Mouse (Mus musculus): ENCODE measurements around the gene Pex11b. TPM values are rescaled to one million over a fixed set of nuclear protein-coding genes. Genes with fewer than 3 reads are reported as not detected.

Gene Pex11b
- polyA plus RNA-seq (2015; fragmentation: Nextera tagmentation; extraction: Ambion mirVana): 25.6 and 26.8 TPM in 2 replicates

GRCm38 (mm10) chr3:96634928-96635879, at the start of gene Pex11b, which contains the start of gene Gm42957:
Pex11b (plus strand) TSS chr3:96635376.
Gm42957 (plus strand) TSS chr3:96635474.

GRCm38 (mm10) chr3:96593790-96594560, 41.2 kb upstream of the Pex11b start, which contains the start of gene Polr3gl:
Polr3gl (minus strand) TSS chr3:96594181.

GRCm38 (mm10) chr3:96596228-96596707, 38.9 kb upstream of the Pex11b start, which contains the start of gene Ankrd34a:
Ankrd34a (plus strand) TSS chr3:96596636.

GRCm38 (mm10) chr3:96600639-96601250, 34.4 kb upstream of the Pex11b start, which contains the start of gene Lix1l:
Lix1l (plus strand) TSS chr3:96601149.

GRCm38 (mm10) chr3:96629729-96630600, 5.2 kb upstream of the Pex11b start, which contains the start of gene Rbm8a:
Rbm8a (plus strand) TSS chr3:96629933.

GRCm38 (mm10) chr3:96645018-96645649, 10.0 kb downstream of the Pex11b start, which contains the start of gene Itga10:
Itga10 (plus strand) TSS chr3:96645584.

GRCm38 (mm10) chr3:96669727-96670468, 34.7 kb downstream of the Pex11b start, which contains the start of gene Ankrd35:
Ankrd35 (plus strand) TSS chr3:96670131.

Other genes starting within 250 kb of the Pex11b start
- gene BC107364, start 183.1 kb upstream of the Pex11b start, polyA plus RNA-seq (2015; fragmentation: Nextera tagmentation; extraction: Ambion mirVana): not detected in 2 replicates
- 0.08 TPM in 1 of 2 replicates, not detected in the other for gene Hfe2, start 110.2 kb upstream of the Pex11b start, polyA plus RNA-seq (2015; fragmentation: Nextera tagmentation; extraction: Ambion mirVana)
- 163 and 201 TPM in 2 replicates for gene Txnip, start 77.4 kb upstream of the Pex11b start, polyA plus RNA-seq (2015; fragmentation: Nextera tagmentation; extraction: Ambion mirVana)
- gene Gm16253, start 58.4 kb upstream of the Pex11b start, polyA plus RNA-seq (2015; fragmentation: Nextera tagmentation; extraction: Ambion mirVana): 0.48 and 0.51 TPM in 2 replicates
- gene Polr3gl, start 41.2 kb upstream of the Pex11b start, polyA plus RNA-seq (2015; fragmentation: Nextera tagmentation; extraction: Ambion mirVana): 23.0 and 30.8 TPM in 2 replicates
- 0.36 and 0.44 TPM in 2 replicates for gene Ankrd34a, start 38.7 kb upstream of the Pex11b start, polyA plus RNA-seq (2015; fragmentation: Nextera tagmentation; extraction: Ambion mirVana)
- 2.2 and 2.4 TPM in 2 replicates for gene Lix1l, start 34.2 kb upstream of the Pex11b start, polyA plus RNA-seq (2015; fragmentation: Nextera tagmentation; extraction: Ambion mirVana)
- gene Rbm8a, start 5.4 kb upstream of the Pex11b start, polyA plus RNA-seq (2015; fragmentation: Nextera tagmentation; extraction: Ambion mirVana): 106 and 114 TPM in 2 replicates
- gene Gm42957, start 98 bp downstream of the Pex11b start, polyA plus RNA-seq (2015; fragmentation: Nextera tagmentation; extraction: Ambion mirVana): 0.04 TPM in 2 replicates
- gene Itga10, start 10.2 kb downstream of the Pex11b start, polyA plus RNA-seq (2015; fragmentation: Nextera tagmentation; extraction: Ambion mirVana): 0.18 and 0.36 TPM in 2 replicates
- 0.40 and 0.49 TPM in 2 replicates for gene Ankrd35, start 34.8 kb downstream of the Pex11b start, polyA plus RNA-seq (2015; fragmentation: Nextera tagmentation; extraction: Ambion mirVana)
- 13.2 and 18.1 TPM in 2 replicates for gene Pias3, start 61.0 kb downstream of the Pex11b start, polyA plus RNA-seq (2015; fragmentation: Nextera tagmentation; extraction: Ambion mirVana)
- 1.6 and 2.9 TPM in 2 replicates for gene Nudt17, start 73.2 kb downstream of the Pex11b start, polyA plus RNA-seq (2015; fragmentation: Nextera tagmentation; extraction: Ambion mirVana)
- gene Polr3c, start 92.3 kb downstream of the Pex11b start, polyA plus RNA-seq (2015; fragmentation: Nextera tagmentation; extraction: Ambion mirVana): 21.1 and 22.0 TPM in 2 replicates
- 30.7 and 36.5 TPM in 2 replicates for gene Rnf115, start 92.3 kb downstream of the Pex11b start, polyA plus RNA-seq (2015; fragmentation: Nextera tagmentation; extraction: Ambion mirVana)
- not detected in 2 replicates for gene Pdzk1, start 193.9 kb downstream of the Pex11b start, polyA plus RNA-seq (2015; fragmentation: Nextera tagmentation; extraction: Ambion mirVana)
- 1.2 and 2.6 TPM in 2 replicates for gene Cd160, start 194.0 kb downstream of the Pex11b start, polyA plus RNA-seq (2015; fragmentation: Nextera tagmentation; extraction: Ambion mirVana)

Measured in spleen, postnatal 0 days (tissue).